Mouse (Mus musculus) urinary bladder, postnatal 4 days (tissue): ENCODE measurements around the gene Nbl1.
A peak's percentile ranks its signal among the peaks of the same experiment; 100 is the strongest.

Source experiments
- DNase-seq, 2 experiments: peaks; one replicate each; pipeline ENCODE4 v3.0.0; 2021 to 2022; ENCODE audit warnings: low spot score in 2 of 2

Gene Nbl1

GRCm38 (mm10) chr4:139100326-139100725, 7.5 kb upstream of the Nbl1 start:
- no peak for DNase-seq

GRCm38 (mm10) chr4:139096201-139096600, 3.4 kb upstream of the Nbl1 start:
- no peak for DNase-seq

GRCm38 (mm10) chr4:139095406-139095805, 2.6 kb upstream of the Nbl1 start:
- DNase-seq = no peak

- DNase-seq = no peak
Measured at GRCm38 (mm10) chr4:139093196-139093530, 370 bp upstream of the Nbl1 start.

- DNase-seq = no peak
Measured at GRCm38 (mm10) chr4:139091478-139092355, 1.1 kb downstream of the Nbl1 start.

- DNase-seq = no peak
Measured at GRCm38 (mm10) chr4:139091066-139091465, 1.7 kb downstream of the Nbl1 start.

GRCm38 (mm10) chr4:139090303-139090940, 2.4 kb downstream of the Nbl1 start:
- DNase-seq = no peak

- no peak for DNase-seq
Measured at GRCm38 (mm10) chr4:139088982-139089671, 3.7 kb downstream of the Nbl1 start.

- no peak for DNase-seq
Measured at GRCm38 (mm10) chr4:139086984-139087383, 5.8 kb downstream of the Nbl1 start.

- DNase-seq = peak; percentile 76 to 89
Measured at GRCm38 (mm10) chr4:139086037-139086436, 6.8 kb downstream of the Nbl1 start.

GRCm38 (mm10) chr4:139085337-139085736, 7.5 kb downstream of the Nbl1 start:
- no peak for DNase-seq

- DNase-seq = no peak
Measured at GRCm38 (mm10) chr4:139082790-139083564, 9.8 kb downstream of the Nbl1 start.

- DNase-seq = no peak
Measured at GRCm38 (mm10) chr4:139081270-139081931, 11.4 kb downstream of the Nbl1 start.

GRCm38 (mm10) chr4:139080259-139080658, 12.5 kb downstream of the Nbl1 start:
- DNase-seq = no peak

- DNase-seq = no peak
Measured at GRCm38 (mm10) chr4:139079439-139079838, 13.4 kb downstream of the Nbl1 start.

GRCm38 (mm10) chr4:139078726-139079125, 14.1 kb downstream of the Nbl1 start:
- DNase-seq = no peak

GRCm38 (mm10) chr4:139078313-139078712, 14.5 kb downstream of the Nbl1 start:
- DNase-seq = no peak

- DNase-seq = no peak
Measured at GRCm38 (mm10) chr4:139075915-139076314, 16.9 kb downstream of the Nbl1 start.

GRCm38 (mm10) chr4:139075041-139075711, 17.6 kb downstream of the Nbl1 start, which contains the start of gene Htr6:
Gene Htr6 (minus strand): TSS chr4:139075570.
- no peak for DNase-seq

GRCm38 (mm10) chr4:139074060-139074459, 18.7 kb downstream of the Nbl1 start:
- DNase-seq = no peak

- no peak for DNase-seq
Measured at GRCm38 (mm10) chr4:139068287-139068686, 24.5 kb downstream of the Nbl1 start.
